Mouse (Mus musculus): ENCODE measurements at regions not wholly inside any gene's neighbourhood (a gene's known extent, or its start where the extent isn't known, plus 50 kb on each side); places are given as distances from the start of the nearest gene placed in this dataset.

- Histone ChIP-seq H3K79me3 (ENCODE audit: low read depth) (no peaks in the 10 kb centered on the region), H3K79me2 (ENCODE audit: control insufficient read depth, insufficient read depth) (no peaks in the 10 kb centered on the region), H3K36me3 (ENCODE audit: control insufficient read depth, insufficient read depth) (no peaks in the 10 kb centered on the region), H3K27me3 (ENCODE audit: control insufficient read depth, insufficient read depth, insufficient read length) (no peaks in the 10 kb centered on the region), H3ac (ENCODE audit: control insufficient read depth, insufficient read length, low read depth) (no peak overlapping the region), H3K4me3 (ENCODE audit: insufficient read depth, poor library complexity, severe bottlenecking) (no peak overlapping the region)
- no peak for TF ChIP-seq CTCF (IDR thresholded peaks at IDR 0.05; ENCODE audit: control insufficient read depth, insufficient read depth, insufficient read length)
- no peak for TF ChIP-seq CEBPB (IDR thresholded peaks at IDR 0.05; ENCODE audit: low read depth)
- no peak for TF ChIP-seq MYOG (IDR thresholded peaks at IDR 0.05; ENCODE audit: control insufficient read depth, extremely low read depth, insufficient read length)
- TF ChIP-seq FOSL1 (IDR thresholded peaks at IDR 0.05; ENCODE audit: insufficient read depth, low read length, poor library complexity, severe bottlenecking): no peak
These were observed 91.6 kb upstream of the Tmprss15 start for GRCm38 (mm10) chr16:79182474-79182873.

- Histone ChIP-seq H3ac (ENCODE audit: control insufficient read depth, insufficient read length, low read depth) (no peak overlapping the region), H3K79me3 (ENCODE audit: low read depth) (no peaks in the 10 kb centered on the region), H3K79me2 (ENCODE audit: control insufficient read depth, insufficient read depth) (no peaks in the 10 kb centered on the region), H3K27me3 (ENCODE audit: control insufficient read depth, insufficient read depth, insufficient read length) (no peaks in the 10 kb centered on the region), H3K4me3 (ENCODE audit: insufficient read depth, poor library complexity, severe bottlenecking) (no peak overlapping the region), H3K36me3 (ENCODE audit: control insufficient read depth, insufficient read depth) (no peaks in the 10 kb centered on the region)
- TF ChIP-seq MYOD1 (IDR thresholded peaks at IDR 0.05; ENCODE audit: control insufficient read depth, insufficient read length, low read depth): no peak
- TF ChIP-seq CTCF (IDR thresholded peaks at IDR 0.05; ENCODE audit: control insufficient read depth, insufficient read depth, insufficient read length): no peak
- no peak for TF ChIP-seq MYOG (IDR thresholded peaks at IDR 0.05; ENCODE audit: control insufficient read depth, extremely low read depth, insufficient read length)
- TF ChIP-seq CEBPB (IDR thresholded peaks at IDR 0.05; ENCODE audit: low read depth): no peak
- TF ChIP-seq MAX (IDR thresholded peaks at IDR 0.05): no peak
- TF ChIP-seq FOSL1 (IDR thresholded peaks at IDR 0.05; ENCODE audit: insufficient read depth, low read length, poor library complexity, severe bottlenecking): no peak
- TF ChIP-seq USF1 (IDR thresholded peaks at IDR 0.05; ENCODE audit: low read depth): no peak
These were observed 86.6 kb upstream of the Tmprss15 start for GRCm38 (mm10) chr16:79177299-79177999.

- Histone ChIP-seq H3K27me3 (ENCODE audit: control insufficient read depth, insufficient read depth, insufficient read length) (no peaks in the 10 kb centered on the region), H3K79me3 (ENCODE audit: low read depth) (no peaks in the 10 kb centered on the region), H3ac (ENCODE audit: control insufficient read depth, insufficient read length, low read depth) (no peak overlapping the region), H3K4me3 (ENCODE audit: insufficient read depth, poor library complexity, severe bottlenecking) (no peak overlapping the region), H3K79me2 (ENCODE audit: control insufficient read depth, insufficient read depth) (no peaks in the 10 kb centered on the region), H3K36me3 (ENCODE audit: control insufficient read depth, insufficient read depth) (no peaks in the 10 kb centered on the region)
- TF ChIP-seq CTCF (IDR thresholded peaks at IDR 0.05; ENCODE audit: control insufficient read depth, insufficient read depth, insufficient read length): no peak
- no peak for TF ChIP-seq MYOG (IDR thresholded peaks at IDR 0.05; ENCODE audit: control insufficient read depth, extremely low read depth, insufficient read length)
- no peak for TF ChIP-seq USF1 (IDR thresholded peaks at IDR 0.05; ENCODE audit: low read depth)
- no peak for TF ChIP-seq FOSL1 (IDR thresholded peaks at IDR 0.05; ENCODE audit: insufficient read depth, low read length, poor library complexity, severe bottlenecking)
- no peak for TF ChIP-seq MYOD1 (IDR thresholded peaks at IDR 0.05; ENCODE audit: control insufficient read depth, insufficient read length, low read depth)
- TF ChIP-seq MAX (IDR thresholded peaks at IDR 0.05): no peak
- TF ChIP-seq CEBPB (IDR thresholded peaks at IDR 0.05; ENCODE audit: low read depth): no peak
These were observed 85.9 kb upstream of the Tmprss15 start for GRCm38 (mm10) chr16:79176832-79177243.

GRCm38 (mm10) chr16:79168193-79168592 is 77.3 kb upstream of the Tmprss15 start:
- no peaks in the 10 kb centered on the region for H3K79me3 ChIP-seq (ENCODE audit: low read depth)
- TF ChIP-seq CEBPB (IDR thresholded peaks at IDR 0.05; ENCODE audit: low read depth) (no peak), CTCF (IDR thresholded peaks at IDR 0.05; ENCODE audit: control insufficient read depth, insufficient read depth, insufficient read length) (peak; percentile 6)

GRCm38 (mm10) chr16:79142813-79143212 is 51.9 kb upstream of the Tmprss15 start:
- no peaks in the 10 kb centered on the region for H3K79me3 ChIP-seq (ENCODE audit: low read depth)
- no peaks in the 10 kb centered on the region for H3K27me3 ChIP-seq (ENCODE audit: control insufficient read depth, insufficient read depth, insufficient read length)
- no peak overlapping the region for H3K4me3 ChIP-seq (ENCODE audit: insufficient read depth, poor library complexity, severe bottlenecking)
- TF ChIP-seq MAX (IDR thresholded peaks at IDR 0.05) (no peak), MYOD1 (IDR thresholded peaks at IDR 0.05; ENCODE audit: control insufficient read depth, insufficient read length, low read depth) (no peak), CEBPB (IDR thresholded peaks at IDR 0.05; ENCODE audit: low read depth) (no peak), FOSL1 (IDR thresholded peaks at IDR 0.05; ENCODE audit: insufficient read depth, low read length, poor library complexity, severe bottlenecking) (no peak), CTCF (IDR thresholded peaks at IDR 0.05; ENCODE audit: control insufficient read depth, insufficient read depth, insufficient read length) (no peak), MYOG (IDR thresholded peaks at IDR 0.05; ENCODE audit: control insufficient read depth, extremely low read depth, insufficient read length) (no peak), USF1 (IDR thresholded peaks at IDR 0.05; ENCODE audit: low read depth) (no peak)
- no peaks in the 10 kb centered on the region for H3K36me3 ChIP-seq (ENCODE audit: control insufficient read depth, insufficient read depth)
- no peaks in the 10 kb centered on the region for H3K79me2 ChIP-seq (ENCODE audit: control insufficient read depth, insufficient read depth)
- H3ac ChIP-seq (ENCODE audit: control insufficient read depth, insufficient read length, low read depth): no peak overlapping the region

More at GRCm38 (mm10) chr16:79168193-79168592, 77.3 kb upstream of the Tmprss15 start:
- Histone ChIP-seq H3ac (ENCODE audit: control insufficient read depth, insufficient read length, low read depth) (no peak overlapping the region), H3K4me3 (ENCODE audit: insufficient read depth, poor library complexity, severe bottlenecking) (no peak overlapping the region), H3K36me3 (ENCODE audit: control insufficient read depth, insufficient read depth) (no peaks in the 10 kb centered on the region), H3K27me3 (ENCODE audit: control insufficient read depth, insufficient read depth, insufficient read length) (no peaks in the 10 kb centered on the region), H3K79me2 (ENCODE audit: control insufficient read depth, insufficient read depth) (no peaks in the 10 kb centered on the region)

All from C2C12 (cell line).